Mouse (Mus musculus) spleen, postnatal 36 days (tissue): ENCODE measurements around the gene Gm49486.
"Not testable (repeated sequence)": the region's sequence is repeated elsewhere in the genome, so short reads cannot be mapped to it uniquely, and the experiment has no call there.

Experiments used
- DNase-seq, 2 experiments: peaks; one replicate each; pipeline ENCODE4 v3.0.0; 2022; ENCODE audit warnings: low spot score in 2 of 2, mixed read lengths in 1 of 2

Gm49486 gene

GRCm38 (mm10) chr15:79225780-79226179 lies 3.4 kb upstream of the Gm49486 start:
- DNase-seq: not testable (repeated sequence)

GRCm38 (mm10) chr15:79235268-79235667 lies 6.1 kb downstream of the Gm49486 start:
- no peak for DNase-seq

GRCm38 (mm10) chr15:79238036-79238435 lies 8.8 kb downstream of the Gm49486 start:
- DNase-seq: no peak

GRCm38 (mm10) chr15:79242574-79243233 lies 13.5 kb downstream of the Gm49486 start:
- no peak for DNase-seq

- peak; percentile 86 for DNase-seq
Measured at GRCm38 (mm10) chr15:79243234-79244042, 14.2 kb downstream of the Gm49486 start.

- no peak for DNase-seq
Measured at GRCm38 (mm10) chr15:79244071-79244893, 15.1 kb downstream of the Gm49486 start.

GRCm38 (mm10) chr15:79245321-79245720 lies 16.1 kb downstream of the Gm49486 start:
- no peak for DNase-seq

- no peak for DNase-seq
Measured at GRCm38 (mm10) chr15:79250236-79250635, 21.0 kb downstream of the Gm49486 start.

GRCm38 (mm10) chr15:79251168-79251567 lies 22.0 kb downstream of the Gm49486 start:
- DNase-seq: no peak

GRCm38 (mm10) chr15:79251781-79252491 lies 22.7 kb downstream of the Gm49486 start:
- DNase-seq: no peak

- DNase-seq: no peak
Measured at GRCm38 (mm10) chr15:79252580-79252979, 23.4 kb downstream of the Gm49486 start.

GRCm38 (mm10) chr15:79254661-79255060 lies 25.5 kb downstream of the Gm49486 start, which contains the start of gene Slc16a8:
Slc16a8 (minus strand) TSS chr15:79254761.
- DNase-seq: no peak

- DNase-seq: no peak
Measured at GRCm38 (mm10) chr15:79258521-79258920, 29.3 kb downstream of the Gm49486 start.

GRCm38 (mm10) chr15:79261095-79261725 lies 32.0 kb downstream of the Gm49486 start:
- DNase-seq: no peak

GRCm38 (mm10) chr15:79261757-79262156 lies 32.6 kb downstream of the Gm49486 start:
- DNase-seq: no peak

GRCm38 (mm10) chr15:79262375-79262774 lies 33.2 kb downstream of the Gm49486 start:
- DNase-seq: no peak

GRCm38 (mm10) chr15:79262786-79263309 lies 33.7 kb downstream of the Gm49486 start:
- DNase-seq: no peak

- no peak for DNase-seq
Measured at GRCm38 (mm10) chr15:79263726-79264125, 34.5 kb downstream of the Gm49486 start.

- no peak for DNase-seq
Measured at GRCm38 (mm10) chr15:79265384-79265783, 36.2 kb downstream of the Gm49486 start.

- no peak for DNase-seq
Measured at GRCm38 (mm10) chr15:79268521-79268920, 39.3 kb downstream of the Gm49486 start.
